Mouse (Mus musculus): Measurements from ENCODE around the gene Spats2.
A peak's percentile ranks its signal among the peaks of the same experiment; 100 is the strongest.
"Not testable (repeated sequence)": the region's sequence is repeated elsewhere in the genome, so short reads cannot be mapped to it uniquely, and the experiment has no call there.

Spats2 gene

DNA sequence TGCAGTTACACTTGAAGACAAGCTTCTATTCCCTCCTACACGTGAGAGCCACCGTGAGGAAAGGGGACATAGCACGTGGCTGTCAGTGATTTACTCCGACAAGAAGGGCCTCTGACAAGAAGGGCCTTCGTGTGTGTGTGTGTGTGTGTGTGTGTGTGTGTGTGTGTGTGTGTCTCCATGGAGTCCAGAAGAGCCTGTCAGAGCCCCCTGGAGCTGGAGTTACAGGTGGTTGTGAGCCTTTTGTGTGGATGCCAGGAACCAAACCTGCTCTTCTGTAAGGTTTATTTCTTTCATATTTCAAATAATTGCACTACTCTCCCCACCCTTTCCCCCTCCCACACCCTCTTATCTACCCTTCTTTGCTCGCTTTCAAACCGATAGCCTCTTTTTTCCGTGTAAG, 25.6 kb downstream of the Spats2 start:
- DNase-seq, result no peak

DNA sequence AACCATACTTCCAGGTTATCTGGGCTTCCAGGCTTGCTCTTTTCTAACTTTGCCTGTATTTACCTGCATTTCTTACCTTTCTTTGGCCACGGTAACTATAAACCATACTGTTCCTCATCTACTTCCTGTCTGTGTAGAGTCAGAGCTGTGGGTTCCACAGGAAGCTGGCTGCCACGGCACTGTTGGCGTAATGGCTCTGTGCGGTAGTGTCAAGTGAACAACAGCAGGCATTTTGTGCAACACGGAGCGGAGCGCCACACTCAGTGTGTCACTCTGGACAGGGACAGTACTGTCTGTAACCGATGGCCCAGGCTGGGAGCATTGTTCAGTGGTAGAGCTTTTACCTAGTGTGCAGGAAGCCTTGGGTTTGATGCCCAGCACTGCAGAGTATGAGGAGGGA, 27.8 kb downstream of the Spats2 start:
- DNase-seq, result no peak

DNA sequence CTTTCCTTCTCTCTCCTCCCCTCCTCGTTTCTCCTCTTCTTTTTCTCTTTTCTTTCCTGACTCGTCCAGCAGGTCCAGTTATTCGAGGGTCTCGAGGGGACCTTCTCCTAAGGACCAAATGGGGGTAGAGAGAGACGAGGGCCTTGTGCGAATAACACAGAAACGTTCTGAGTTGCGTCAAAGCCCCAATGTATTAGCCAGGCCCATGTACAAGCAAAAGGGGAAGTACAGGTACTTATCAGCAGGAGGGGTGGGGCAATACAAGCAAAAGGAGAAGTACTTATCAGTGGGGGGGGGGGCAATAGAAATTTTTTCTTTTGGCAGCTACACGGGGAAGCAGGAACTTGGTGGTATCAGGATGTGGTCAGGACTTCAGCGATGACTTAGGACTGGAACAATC, 28.8 kb downstream of the Spats2 start:
- DNase-seq, result not testable (repeated sequence)

DNA sequence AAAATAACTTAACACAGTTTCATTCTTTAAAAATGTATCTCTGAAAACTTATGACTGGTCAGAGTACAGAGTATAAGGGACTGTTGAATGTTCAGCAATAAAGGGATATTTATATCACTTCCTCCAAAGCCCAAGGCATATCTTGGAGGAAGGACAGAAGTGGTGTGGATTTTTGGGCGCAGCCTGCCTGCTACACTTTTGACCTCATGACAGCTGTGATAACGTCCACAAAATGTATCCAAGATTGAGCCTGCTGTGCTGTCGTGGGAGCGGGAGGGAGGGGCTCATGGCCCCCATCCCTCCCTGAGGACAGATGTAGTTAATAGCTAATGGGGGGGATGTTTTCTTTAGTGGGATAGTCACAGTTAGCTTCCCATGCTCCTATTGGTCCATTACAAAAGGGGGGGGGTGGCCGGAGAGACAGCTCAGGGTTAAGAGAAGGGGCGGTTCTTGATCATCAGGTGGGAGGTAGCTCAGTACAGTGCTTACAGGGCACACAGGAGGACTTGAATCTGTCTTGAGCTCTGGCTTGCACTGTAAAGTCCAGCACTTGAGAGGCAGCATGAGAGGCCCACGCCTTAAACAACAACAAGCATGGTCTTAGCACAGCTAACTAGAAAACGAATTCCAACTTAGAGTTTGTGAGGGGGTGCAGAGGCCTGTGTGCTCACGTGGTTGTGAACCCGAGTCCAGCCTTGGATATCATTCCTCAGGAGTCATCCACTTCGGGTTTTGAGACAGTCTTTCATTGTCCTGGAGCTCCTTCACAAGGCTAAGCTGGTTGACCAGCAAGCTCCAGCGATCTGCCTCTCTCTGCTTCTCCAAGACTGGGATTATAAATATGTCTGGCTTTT, 38.0 kb downstream of the Spats2 start:
- no peak for DNase-seq

DNA sequence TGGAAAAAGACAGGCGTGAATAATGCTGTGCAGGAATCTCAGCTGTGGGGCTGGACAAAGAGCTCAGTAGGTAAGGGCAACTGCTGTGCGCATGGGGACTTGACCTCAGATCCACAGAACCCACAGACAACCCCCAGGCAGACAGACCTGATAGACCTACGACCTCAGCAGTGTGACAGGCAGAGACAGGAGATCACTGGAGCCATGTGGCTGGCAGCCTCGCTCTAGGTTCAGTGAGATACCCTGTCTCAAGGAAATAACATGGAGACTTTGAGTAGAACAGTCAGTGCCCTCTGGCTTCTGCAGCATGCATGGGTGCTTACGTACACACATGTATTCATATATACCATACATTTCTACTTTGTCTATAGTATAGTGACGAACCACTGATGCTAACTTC, 46.4 kb downstream of the Spats2 start:
- no peak for DNase-seq

DNA sequence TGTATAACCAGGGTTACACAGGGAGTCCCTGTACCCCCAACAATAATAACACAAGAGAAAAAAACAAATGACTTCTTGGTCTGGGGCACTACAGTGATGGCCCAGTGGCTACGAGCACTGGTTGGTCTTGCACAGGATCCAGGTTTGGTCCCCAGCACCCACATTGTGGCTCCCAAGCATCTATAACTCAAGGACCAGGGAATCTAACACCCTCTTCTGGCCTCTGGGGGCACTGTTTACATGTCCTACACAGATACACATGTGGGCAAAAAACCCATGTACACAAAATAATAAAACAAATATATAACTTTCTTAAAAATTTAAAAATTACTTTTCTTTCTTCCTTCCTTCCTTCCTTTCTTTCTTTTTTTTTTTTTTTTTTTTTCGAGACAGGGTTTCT, 53.9 kb downstream of the Spats2 start:
- no peak for DNase-seq

DNA sequence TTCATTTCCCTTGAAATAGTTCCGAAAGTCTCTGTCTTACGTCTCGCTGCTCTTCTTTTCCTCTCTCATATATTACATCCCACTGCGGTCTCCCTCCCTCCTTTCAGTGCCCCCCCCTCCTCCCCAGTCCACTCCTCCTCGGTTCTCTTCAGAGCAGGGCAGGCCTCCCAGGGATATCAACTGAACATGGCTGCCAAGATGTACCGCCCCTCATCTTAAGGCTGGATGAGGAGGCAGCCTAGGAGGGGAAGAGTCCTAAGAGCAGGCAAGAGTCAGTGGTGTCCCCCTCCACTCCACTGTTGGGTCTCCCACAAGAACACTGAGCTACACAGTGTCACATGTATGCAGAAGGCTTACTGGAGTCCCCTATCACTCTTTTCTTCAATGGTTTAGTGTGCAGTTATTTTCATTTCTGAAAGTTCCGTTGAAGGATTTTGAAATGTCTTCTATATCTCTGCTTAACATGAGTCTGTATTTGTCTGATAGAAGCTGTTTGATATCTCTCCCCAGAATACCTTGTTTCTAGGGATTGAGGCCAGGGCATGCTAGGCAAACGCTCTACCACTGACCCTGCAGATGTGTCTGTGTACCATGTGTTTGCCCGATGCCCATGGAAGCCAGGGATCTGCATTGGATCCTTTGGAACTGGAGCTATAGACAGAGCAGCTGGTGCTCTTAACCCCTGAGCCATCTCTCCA, 58.6 kb downstream of the Spats2 start:
- no peak for DNase-seq

DNA sequence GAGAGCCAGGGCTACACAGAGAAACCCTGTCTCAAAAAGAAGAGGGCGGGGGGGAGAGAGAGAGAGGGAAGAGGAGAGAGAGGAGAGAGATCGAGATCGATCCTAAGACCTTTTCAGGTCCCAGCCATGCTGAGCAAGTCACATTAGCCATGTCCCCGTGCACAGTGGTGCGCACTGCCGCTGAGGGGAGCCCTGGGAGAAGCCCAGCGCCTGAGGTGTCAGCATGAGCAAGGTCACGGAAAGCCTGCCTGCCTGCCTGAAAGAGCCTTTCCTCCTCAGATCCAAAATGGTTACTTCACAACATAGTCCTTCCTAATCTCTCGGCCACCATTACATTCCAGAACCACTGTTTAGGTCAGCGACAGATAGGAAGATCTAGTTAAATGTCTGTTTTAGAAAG, 68.6 kb downstream of the Spats2 start:
- no peak for DNase-seq

DNA sequence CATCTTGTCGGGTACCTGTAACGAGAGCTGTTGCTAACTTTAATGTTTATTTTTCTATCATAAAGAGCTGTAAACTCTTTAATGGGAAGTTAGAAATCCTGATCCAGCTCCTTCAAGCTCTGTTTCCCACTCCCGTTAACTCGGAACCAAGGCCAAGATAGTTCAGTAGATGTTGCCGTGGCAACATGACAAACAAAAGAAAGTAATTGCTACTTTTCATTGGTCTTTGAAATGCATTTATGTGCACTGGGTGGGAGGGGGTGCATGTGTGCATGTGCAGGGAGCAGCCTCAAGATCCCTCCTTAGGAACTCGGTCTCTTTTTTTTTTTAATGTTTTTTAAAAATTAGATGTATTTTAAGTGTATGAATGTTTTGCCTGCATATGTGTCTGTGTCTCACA, 69.3 kb downstream of the Spats2 start:
- no peak for DNase-seq

DNA sequence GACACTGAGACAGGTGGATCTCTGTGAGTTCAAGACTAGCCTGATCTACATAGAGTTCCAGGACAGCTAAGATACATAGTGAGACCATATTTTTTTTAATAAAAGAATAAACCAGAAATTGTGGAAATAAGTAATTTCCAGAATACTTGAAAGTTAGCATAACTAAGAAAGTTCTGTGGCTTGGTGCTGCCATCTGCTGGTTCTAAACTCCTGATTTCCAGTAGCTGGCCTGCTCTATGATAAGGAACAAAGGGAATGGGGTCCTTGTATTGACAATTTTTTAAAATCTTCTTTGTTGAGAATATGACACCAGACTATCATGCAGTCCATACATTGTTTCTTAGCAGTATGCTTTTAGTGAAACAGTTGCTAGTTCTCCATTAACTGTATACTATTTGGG, 73.0 kb downstream of the Spats2 start:
- DNase-seq, result no peak

DNA sequence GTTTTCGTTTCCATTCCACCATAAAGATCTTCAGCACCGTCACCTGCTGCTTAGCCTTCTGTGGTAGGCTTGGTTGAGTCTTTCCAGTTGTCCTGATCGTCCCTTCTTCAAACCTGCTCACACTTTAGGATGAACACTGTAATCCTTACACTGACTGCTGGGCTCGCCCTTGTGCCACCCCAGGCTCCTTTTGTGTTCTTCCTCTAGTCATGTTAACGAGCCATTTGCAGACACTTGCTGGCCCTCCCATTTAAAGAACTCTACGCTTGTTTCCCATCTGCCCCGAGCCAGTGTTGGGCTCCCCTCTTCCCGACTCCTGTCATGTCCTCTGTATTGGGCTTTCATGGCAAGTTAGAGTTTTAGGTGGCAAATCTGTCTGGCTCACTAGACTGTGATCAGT, 80.2 kb downstream of the Spats2 start:
- DNase-seq, result no peak

DNA sequence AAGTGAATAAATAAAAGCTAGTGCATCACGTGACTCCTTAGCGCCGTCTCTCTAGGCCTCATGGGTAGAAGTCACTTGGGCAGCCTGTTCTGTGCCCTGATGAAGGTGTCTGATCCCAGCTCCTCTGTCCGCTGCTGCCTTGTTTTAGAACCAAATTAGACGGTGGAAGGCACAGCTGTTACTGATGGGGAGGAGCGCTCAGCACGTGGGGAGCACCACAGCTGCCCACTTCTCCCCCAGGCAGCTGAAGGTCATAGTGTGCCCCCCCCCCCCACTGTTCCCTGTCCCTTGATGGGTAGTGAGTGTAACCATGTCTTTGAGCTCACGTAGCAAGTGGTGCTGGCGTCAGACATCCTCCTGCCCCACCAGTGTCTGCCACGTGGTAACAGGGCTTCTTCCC, 87.5 kb downstream of the Spats2 start:
- no peak for DNase-seq

DNA sequence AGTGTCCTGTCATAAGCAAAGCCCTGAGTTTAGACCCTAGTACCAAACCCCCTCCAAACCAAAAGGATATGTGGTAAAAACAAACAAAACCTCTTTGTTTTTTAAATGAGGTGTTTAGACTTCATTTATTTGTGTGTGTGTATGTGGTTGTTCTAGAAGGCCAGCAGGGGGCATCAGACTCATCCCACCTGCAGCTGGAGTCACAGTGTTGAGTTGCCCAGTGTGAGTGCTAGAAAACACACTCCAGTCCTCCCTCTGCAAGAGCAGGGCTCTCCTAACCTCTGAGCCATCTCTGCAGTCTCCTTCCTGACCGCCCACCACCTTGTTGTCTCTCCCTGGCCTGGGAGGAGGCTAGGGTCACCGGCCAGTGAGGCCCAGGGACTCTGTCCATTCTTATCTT, 89.2 kb downstream of the Spats2 start:
- no peak for DNase-seq

DNA sequence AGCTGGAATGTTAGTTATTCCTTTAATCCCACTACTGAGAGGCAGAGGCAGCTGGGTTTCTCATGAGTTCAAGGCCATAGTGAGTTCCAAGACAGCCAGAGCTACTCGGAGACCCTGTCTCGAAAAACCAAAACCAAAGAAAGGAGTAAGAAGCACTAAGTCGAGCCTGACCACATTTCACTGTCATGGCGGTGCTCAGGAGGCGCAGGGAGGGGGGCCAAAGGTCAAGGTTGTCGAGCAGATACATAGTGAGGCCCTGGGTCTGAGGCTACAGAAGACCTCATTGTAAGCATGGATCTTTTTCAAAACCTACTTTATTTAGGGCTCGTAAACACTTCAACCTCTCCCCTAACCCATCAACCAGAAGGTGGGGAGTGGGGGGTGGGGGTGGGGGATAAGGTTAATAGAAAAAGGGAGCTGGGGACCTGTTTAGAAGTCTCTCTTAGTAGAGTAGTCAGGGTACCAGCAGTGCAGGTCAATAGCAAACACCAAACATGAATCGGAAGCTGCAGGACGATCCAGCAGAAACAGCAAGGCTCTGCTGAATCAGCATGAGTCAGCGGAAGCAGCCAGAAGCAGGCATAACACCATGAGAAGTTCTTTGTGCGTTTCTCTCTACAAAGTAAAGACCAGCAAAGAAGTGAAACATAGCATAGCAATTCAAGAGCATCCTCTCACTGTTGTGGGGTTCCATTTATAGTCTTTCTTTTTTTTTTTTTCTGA, 90.2 kb downstream of the Spats2 start:
- no peak for DNase-seq

DNA sequence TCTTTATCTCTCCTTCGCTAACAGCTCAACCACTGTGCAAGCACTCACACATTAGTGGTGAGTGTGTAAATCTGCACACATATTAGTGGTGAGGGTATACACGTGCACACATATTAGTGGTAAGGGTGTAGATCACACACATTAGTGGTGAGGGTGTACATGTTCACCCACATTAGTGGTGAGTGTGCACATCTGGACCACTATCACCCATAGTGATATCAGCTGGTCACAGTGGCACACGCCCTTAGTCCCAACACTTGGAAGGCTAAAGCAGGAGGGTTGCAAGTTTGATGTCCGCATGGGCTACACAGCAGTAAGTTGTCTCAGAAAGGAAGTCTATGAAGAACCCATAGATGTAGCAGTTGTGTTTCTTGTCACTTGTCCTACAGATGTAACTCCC, 91.9 kb downstream of the Spats2 start:
- no peak for DNase-seq

DNA sequence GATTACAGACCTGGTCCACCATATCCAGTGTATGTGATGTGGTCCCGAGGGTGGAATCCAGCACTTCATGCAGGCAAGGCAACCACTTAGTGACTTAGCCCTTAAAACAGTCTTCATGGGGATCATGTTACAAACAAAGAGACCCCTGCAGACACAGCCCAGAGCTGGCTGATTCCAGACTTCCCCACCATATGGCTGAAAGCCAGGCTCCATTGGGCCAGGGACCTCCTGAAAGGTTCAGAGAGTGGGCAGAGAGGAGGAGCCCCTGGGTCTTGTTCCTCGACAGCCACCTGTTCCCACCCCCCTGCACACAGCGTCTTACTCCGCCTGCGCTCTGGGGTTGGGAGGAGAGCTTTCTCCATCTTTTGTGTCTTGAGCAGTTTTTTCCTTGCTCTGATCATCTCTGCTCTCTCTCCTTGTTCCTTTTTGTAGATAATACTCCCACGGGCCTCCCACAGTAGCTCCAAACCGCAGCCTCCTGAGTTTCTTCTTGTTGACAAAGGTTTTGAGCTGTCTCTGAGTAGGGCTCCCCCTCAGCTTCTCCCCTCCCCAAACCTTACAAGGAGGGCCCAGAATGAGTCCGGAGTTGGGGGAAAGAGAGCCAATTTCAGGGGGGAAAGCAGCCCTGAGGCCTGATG, 95.7 kb downstream of the Spats2 start:
- no peak for DNase-seq

DNA sequence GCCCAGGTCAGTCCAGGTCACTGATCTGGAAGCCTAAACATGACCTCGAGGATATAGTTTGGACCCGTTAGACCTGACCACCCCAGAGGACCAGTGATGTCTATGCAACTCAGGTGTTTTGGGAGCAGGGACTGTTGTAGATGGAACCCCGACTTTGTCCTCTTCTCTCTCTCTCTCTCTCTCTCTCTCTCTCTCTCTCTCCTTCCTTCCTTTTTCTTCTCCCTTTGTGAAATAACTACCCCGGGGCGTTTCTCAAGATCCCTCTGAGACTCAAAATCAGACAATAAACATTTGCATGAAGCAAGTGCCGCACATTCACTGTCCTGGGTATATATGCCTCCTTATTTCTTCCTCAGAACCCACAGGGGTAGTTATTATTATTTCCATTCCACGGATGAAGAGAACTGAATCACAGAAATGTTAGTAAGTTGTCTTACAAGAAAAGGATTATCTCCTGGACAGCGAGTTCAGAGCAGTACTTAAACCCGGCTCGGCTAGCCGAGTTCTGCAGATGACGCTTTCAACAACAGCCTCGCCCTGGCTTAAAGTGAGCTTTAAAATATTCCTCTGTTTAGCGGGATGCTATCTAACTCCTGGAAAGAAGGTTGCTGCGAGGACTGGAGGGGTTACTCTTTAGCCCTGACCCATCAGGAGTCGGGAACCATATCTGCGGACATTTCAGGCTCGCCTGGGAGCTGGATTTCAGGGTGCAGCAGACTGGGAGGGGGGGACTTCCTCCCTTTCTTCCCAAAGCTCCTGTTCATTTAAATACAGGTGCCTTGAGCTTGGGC, 97.3 kb downstream of the Spats2 start:
- DNase-seq, result no peak

DNA sequence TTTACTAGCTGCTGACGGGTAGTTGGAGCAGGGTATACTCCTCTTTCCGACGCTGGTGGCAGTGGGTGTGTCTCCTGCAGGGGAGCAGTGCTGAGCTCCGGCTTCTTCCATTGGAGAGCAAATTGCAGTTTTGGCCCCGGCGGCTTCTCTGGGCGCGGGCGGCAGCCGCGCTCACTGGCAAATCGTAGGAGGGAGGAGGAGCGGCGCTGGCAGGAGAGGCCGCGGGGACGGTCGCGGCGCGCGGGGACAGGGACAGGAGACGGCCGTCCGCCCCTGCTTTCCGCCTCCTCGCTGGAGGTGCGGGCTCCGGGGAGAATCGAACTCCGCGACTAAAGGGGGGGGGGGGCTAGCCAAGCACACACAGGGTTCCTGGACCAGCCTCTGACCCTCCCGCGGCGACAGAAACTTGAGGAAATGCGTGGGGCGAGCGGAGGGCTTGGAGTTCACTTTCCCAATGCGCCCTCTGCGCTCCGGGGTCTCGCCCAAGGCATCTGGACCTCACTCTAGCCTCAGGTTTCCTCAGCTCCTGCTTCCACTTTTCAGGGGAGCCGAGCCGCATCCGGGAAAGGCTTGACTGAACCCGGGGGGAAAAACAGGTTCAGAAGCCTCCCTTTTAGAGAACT, 98.0 kb downstream of the Spats2 start:
- peak; percentile 47 for DNase-seq

DNA sequence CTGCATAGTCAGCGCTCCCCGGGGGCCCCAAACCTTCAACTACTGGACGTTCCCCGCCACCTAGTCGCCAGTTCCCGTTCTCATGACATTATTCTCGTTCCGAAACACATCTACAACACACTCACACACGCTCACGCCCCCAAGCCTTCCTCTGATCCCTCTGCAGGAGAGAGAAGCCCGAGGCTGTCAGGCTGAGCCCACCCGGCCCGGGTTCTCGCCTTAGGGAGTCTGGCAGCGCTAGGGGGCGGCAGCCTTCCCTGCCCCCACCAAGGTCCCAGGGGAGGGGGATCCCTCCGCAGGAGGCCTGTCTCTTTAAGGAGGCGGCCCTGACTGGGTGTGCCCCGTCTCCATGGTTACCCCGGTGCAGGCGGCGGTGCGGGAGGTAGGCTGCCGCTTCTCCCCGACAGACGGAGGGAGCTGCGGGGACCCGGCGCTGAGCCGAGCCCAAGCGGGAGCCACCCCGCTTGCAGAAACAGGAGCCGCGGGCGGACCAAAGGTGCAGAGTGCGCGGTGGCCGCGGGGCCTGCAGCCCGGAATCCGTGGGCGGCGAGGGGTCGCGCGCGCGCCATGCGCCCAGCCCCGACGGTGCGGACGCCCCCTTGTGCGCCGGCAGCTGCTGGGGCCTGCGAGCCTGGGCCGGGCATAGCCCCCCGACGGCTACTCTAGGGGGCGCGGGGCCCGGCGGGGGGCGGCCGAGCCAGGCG, 98.6 kb downstream of the Spats2 start, which contains the start of gene Kcnh3:
TSS of gene Kcnh3 (plus strand) at position 654 of the 704 bp plus-strand sequence.
- DNase-seq, result peak; percentile 48

DNA sequence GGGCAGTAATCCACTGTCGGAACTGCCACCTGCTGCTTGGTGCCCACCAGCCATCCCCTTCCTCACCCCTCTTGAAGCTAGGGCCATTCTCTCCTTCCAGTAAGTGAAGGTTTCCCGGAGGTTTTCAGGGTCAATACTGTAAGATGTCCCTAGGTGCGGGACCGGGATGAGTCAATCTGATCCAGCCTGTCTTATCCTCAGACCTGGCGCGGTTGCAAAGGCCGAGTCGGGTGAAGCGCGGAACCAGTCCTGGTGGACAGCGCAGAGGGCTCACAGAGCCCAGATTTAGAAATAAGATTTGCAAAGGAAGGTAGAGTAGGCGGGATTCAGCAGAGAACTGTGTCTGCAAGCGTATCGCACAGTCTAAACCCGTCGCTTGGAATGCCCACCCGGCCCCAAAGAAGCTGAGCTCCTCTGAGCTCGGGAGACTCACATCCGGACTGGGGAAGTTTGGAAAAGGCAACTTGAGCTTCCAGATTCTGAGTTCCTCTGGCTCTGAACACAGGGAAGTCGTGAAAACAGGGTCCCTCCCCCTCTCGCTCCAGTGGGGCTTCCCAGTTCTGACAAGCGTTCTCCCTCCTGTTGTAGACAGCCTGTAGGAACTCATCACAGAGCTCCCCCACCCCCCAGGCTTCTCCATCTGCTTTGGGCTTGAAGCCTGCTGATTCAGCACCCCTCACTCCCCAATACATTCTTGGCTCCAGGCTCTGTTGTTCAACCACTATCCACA, 99.5 kb downstream of the Spats2 start:
- no peak for DNase-seq

DNA sequence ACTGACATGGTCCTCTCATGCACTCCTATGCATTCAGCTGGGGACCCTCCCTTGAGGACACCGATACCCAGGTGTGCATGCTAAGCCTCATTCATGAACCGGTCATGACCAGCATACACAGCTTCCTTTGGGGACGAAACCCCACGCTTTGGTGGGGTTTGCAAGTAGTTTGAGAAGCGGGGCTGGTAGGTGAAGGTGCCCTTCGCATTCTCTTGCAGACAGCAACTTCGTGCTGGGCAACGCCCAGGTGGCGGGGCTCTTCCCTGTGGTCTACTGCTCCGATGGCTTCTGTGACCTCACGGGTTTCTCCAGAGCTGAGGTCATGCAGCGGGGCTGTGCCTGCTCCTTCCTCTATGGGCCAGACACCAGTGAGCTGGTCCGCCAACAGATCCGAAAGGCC, 100.4 kb downstream of the Spats2 start:
- DNase-seq, result no peak

All from cerebellum, adult 9-10 months (tissue).